Mouse (Mus musculus): ENCODE measurements at regions not wholly inside any gene's neighbourhood (a gene's known extent, or its start where the extent isn't known, plus 50 kb on each side); places are given as distances from the start of the nearest gene placed in this dataset.
"Not testable (repeated sequence)": the region's sequence is repeated elsewhere in the genome, so short reads cannot be mapped to it uniquely, and the experiment has no call there.

GRCm38 (mm10) chr3:39876046-39876445 lies 655.0 kb upstream of the Intu start:
- dilution Hi-C loops (cut with MboI; ENCODE audit: extremely low pct_ligation_motif_present, extremely low pct_unique_long_range_greater_than_20kb, low sequenced_read_pairs); H3K4me1 ChIP-seq (ENCODE audit: control insufficient read depth in 1 of 2, insufficient read depth in 2 of 2); in situ Hi-C loops (cut with MboI; ENCODE audit: low pct_ligation_motif_present, low pct_unique_long_range_greater_than_20kb, low sequenced_read_pairs); DNase-seq (ENCODE audit: extremely low read depth); H3K4me2 ChIP-seq (ENCODE audit: insufficient read depth, low read depth, poor library complexity, severe bottlenecking); H3K9me3 ChIP-seq (replicated peaks; ENCODE audit: low read length); H3K79me2 ChIP-seq (replicated peaks; ENCODE audit: control insufficient read depth, extremely low read depth, insufficient read depth, poor library complexity, severe bottlenecking); H3K27me3 ChIP-seq (replicated peaks); H3K9ac ChIP-seq (ENCODE audit: insufficient read depth, low read depth); H3K27ac ChIP-seq (ENCODE audit: insufficient read depth, low read depth); H3K4me3 ChIP-seq (replicated peaks in 1 of 3; ENCODE audit: low read depth in 2 of 3, low read length in 2 of 3, poor library complexity in 1 of 3); H3K36me3 ChIP-seq (replicated peaks in 1 of 2; ENCODE audit: control insufficient read depth in 1 of 2, insufficient read depth in 1 of 2, low read length in 1 of 2): not testable (repeated sequence)
- TF ChIP-seq MAFK (IDR thresholded peaks at IDR 0.05; ENCODE audit: insufficient replicate concordance, low read length) = peak; percentile 93

GRCm38 (mm10) chr3:39884370-39884769 lies 646.7 kb upstream of the Intu start:
- H3K4me1 ChIP-seq (ENCODE audit: control insufficient read depth in 1 of 2, insufficient read depth in 2 of 2) = no peaks in the 10 kb centered on the region
- H3K79me2 ChIP-seq (replicated peaks; ENCODE audit: control insufficient read depth, extremely low read depth, insufficient read depth, poor library complexity, severe bottlenecking) = no peaks in the 10 kb centered on the region
- DNase-seq (ENCODE audit: extremely low read depth) = no peak
- H3K9me3 ChIP-seq (replicated peaks; ENCODE audit: low read length) = no peaks in the 10 kb centered on the region
- H3K9ac ChIP-seq (ENCODE audit: insufficient read depth, low read depth) = no peak overlapping the region
- dilution Hi-C loops (cut with MboI; ENCODE audit: extremely low pct_ligation_motif_present, extremely low pct_unique_long_range_greater_than_20kb, low sequenced_read_pairs) (no loop called here), in situ Hi-C loops (cut with MboI; ENCODE audit: low pct_ligation_motif_present, low pct_unique_long_range_greater_than_20kb, low sequenced_read_pairs) (no loop called here)
- TF ChIP-seq IRF4 (IDR thresholded peaks at IDR 0.05; ENCODE audit: low read depth, low read length) = no peak
- no peak for TF ChIP-seq PAX5 (IDR thresholded peaks at IDR 0.05; ENCODE audit: low read length)
- TF ChIP-seq KAT2A (IDR thresholded peaks at IDR 0.05; ENCODE audit: insufficient replicate concordance, low read length) = no peak
- no peak for TF ChIP-seq USF1 (IDR thresholded peaks at IDR 0.05; ENCODE audit: low read depth, low read length)
- no peak for TF ChIP-seq ZMIZ1 (IDR thresholded peaks at IDR 0.05; ENCODE audit: low read depth, low read length)
- no peak for TF ChIP-seq POLR2AphosphoS2 (IDR thresholded peaks at IDR 0.05; ENCODE audit: low read depth, low read length)
- H3K4me2 ChIP-seq (ENCODE audit: insufficient read depth, low read depth, poor library complexity, severe bottlenecking) = no peak overlapping the region
- no peaks in the 10 kb centered on the region for H3K36me3 ChIP-seq (replicated peaks in 1 of 2; ENCODE audit: control insufficient read depth in 1 of 2, insufficient read depth in 1 of 2, low read length in 1 of 2)
- no peak overlapping the region for H3K4me3 ChIP-seq (replicated peaks in 1 of 3; ENCODE audit: low read depth in 2 of 3, low read length in 2 of 3, poor library complexity in 1 of 3)
- H3K27ac ChIP-seq (ENCODE audit: insufficient read depth, low read depth) = no peak overlapping the region
- H3K27me3 ChIP-seq (replicated peaks) = no peaks in the 10 kb centered on the region

- Histone ChIP-seq H3K9ac (ENCODE audit: insufficient read depth, low read depth) (no peak overlapping the region), H3K79me2 (replicated peaks; ENCODE audit: control insufficient read depth, extremely low read depth, insufficient read depth, poor library complexity, severe bottlenecking) (no peaks in the 10 kb centered on the region), H3K9me3 (replicated peaks; ENCODE audit: low read length) (no peaks in the 10 kb centered on the region), H3K4me2 (ENCODE audit: insufficient read depth, low read depth, poor library complexity, severe bottlenecking) (no peak overlapping the region), H3K4me3 (replicated peaks in 1 of 3; ENCODE audit: low read depth in 2 of 3, low read length in 2 of 3, poor library complexity in 1 of 3) (no peak overlapping the region), H3K27ac (ENCODE audit: insufficient read depth, low read depth) (no peak overlapping the region), H3K27me3 (replicated peaks) (no peaks in the 10 kb centered on the region), H3K4me1 (ENCODE audit: control insufficient read depth in 1 of 2, insufficient read depth in 2 of 2) (no peaks in the 10 kb centered on the region), H3K36me3 (replicated peaks in 1 of 2; ENCODE audit: control insufficient read depth in 1 of 2, insufficient read depth in 1 of 2, low read length in 1 of 2) (no peaks in the 10 kb centered on the region)
- TF ChIP-seq ETS1 (conservative IDR thresholded peaks at IDR 0.05; ENCODE audit: low read depth, low read length) = no peak
- TF ChIP-seq NELFE (IDR thresholded peaks at IDR 0.05; ENCODE audit: low read depth, low read length) = no peak
- TF ChIP-seq RCOR1 (conservative IDR thresholded peaks at IDR 0.05; ENCODE audit: low read depth, low read length) = no peak
- TF ChIP-seq JUN (IDR thresholded peaks at IDR 0.05; ENCODE audit: insufficient read depth, low read depth, low read length) = no peak
- TF ChIP-seq MAX (IDR thresholded peaks at IDR 0.05; ENCODE audit: low read length) = no peak
- no peak for TF ChIP-seq MAZ (IDR thresholded peaks at IDR 0.05; ENCODE audit: low read depth, low read length)
- no peak for TF ChIP-seq CTCF (conservative IDR thresholded peaks at IDR 0.05 in 1 of 2, IDR thresholded peaks at IDR 0.05 in 1 of 2; ENCODE audit: low read depth in 2 of 2, low read length in 2 of 2)
- TF ChIP-seq NRF1 (IDR thresholded peaks at IDR 0.05; ENCODE audit: low read depth, low read length) = no peak
- no peak for TF ChIP-seq JUND (conservative IDR thresholded peaks at IDR 0.05; ENCODE audit: low read depth, low read length)
- no peak for TF ChIP-seq KAT2A (IDR thresholded peaks at IDR 0.05; ENCODE audit: insufficient replicate concordance, low read length)
- no peak for TF ChIP-seq IRF4 (IDR thresholded peaks at IDR 0.05; ENCODE audit: low read depth, low read length)
- no peak for TF ChIP-seq GABPA (IDR thresholded peaks at IDR 0.05; ENCODE audit: insufficient replicate concordance, low read depth, low read length)
- no peak for TF ChIP-seq BHLHE40 (IDR thresholded peaks at IDR 0.05; ENCODE audit: low read depth, low read length)
- no peak for TF ChIP-seq MYC (IDR thresholded peaks at IDR 0.05; ENCODE audit: low read depth, low read length)
- TF ChIP-seq POLR2AphosphoS2 (IDR thresholded peaks at IDR 0.05; ENCODE audit: low read depth, low read length) = no peak
- TF ChIP-seq USF1 (IDR thresholded peaks at IDR 0.05; ENCODE audit: low read depth, low read length) = no peak
- no peak for TF ChIP-seq CHD1 (IDR thresholded peaks at IDR 0.05; ENCODE audit: low read depth, low read length)
- no peak for TF ChIP-seq UBTF (IDR thresholded peaks at IDR 0.05; ENCODE audit: low read depth, low read length)
- TF ChIP-seq TBP (conservative IDR thresholded peaks at IDR 0.05; ENCODE audit: low read depth, low read length) = no peak
- in situ Hi-C loops (cut with MboI; ENCODE audit: low pct_ligation_motif_present, low pct_unique_long_range_greater_than_20kb, low sequenced_read_pairs) = no loop called here
- DNase-seq (ENCODE audit: extremely low read depth) = no peak
- dilution Hi-C loops (cut with MboI; ENCODE audit: extremely low pct_ligation_motif_present, extremely low pct_unique_long_range_greater_than_20kb, low sequenced_read_pairs) = no loop called here
Measured at GRCm38 (mm10) chr3:39888376-39888775, 642.7 kb upstream of the Intu start.
